Mouse (Mus musculus): ENCODE measurements around the gene Cep97.

- TF ChIP-seq CTCF (IDR thresholded peaks at IDR 0.05; ENCODE audit: low read depth, low read length) (no peak), TAL1 (conservative IDR thresholded peaks at IDR 0.05; ENCODE audit: low read depth, low read length) (no peak), GATA1 (IDR thresholded peaks at IDR 0.05; ENCODE audit: borderline replicate concordance, low read length) (no peak), GATA2 (IDR thresholded peaks at IDR 0.05; ENCODE audit: borderline replicate concordance, low read depth, low read length) (no peak)
Observed at GRCm38 (mm10) chr16:55966212-55966871, 31.7 kb upstream of the Cep97 start, which contains the start of gene Rpl24.
